Mouse (Mus musculus) CH12.LX (cell line): ENCODE results near the gene Psip1. TPM values are rescaled to one million over a fixed set of nuclear protein-coding genes. Genes with fewer than 3 reads are reported as not detected.

Experiments
- DNase-seq: peaks from one replicate; pipeline ENCODE4 v3.0.0-alpha.2; 2013; ENCODE audit errors: extremely low read depth
- H3K27ac ChIP-seq: 2 replicates; pipeline ENCODE4 v1.5.1; 2012; ENCODE audit warnings: low read depth, mild to moderate bottlenecking, control low read depth, moderate library complexity; ENCODE audit not compliant: insufficient read depth
- H3K27me3 ChIP-seq: replicated peaks from 2 replicates; pipeline ENCODE3; 2012; ENCODE audit warnings: inconsistent platforms
- H3K36me3 ChIP-seq, 2 experiments: replicated peaks in 1 of 2; 2 replicates each; pipeline versions ENCODE3 to v1.6.1; 2012; ENCODE audit warnings: inconsistent platforms in 1 of 2, low read length in 1 of 2, mild to moderate bottlenecking in 1 of 2, mixed read lengths in 1 of 2, moderate library complexity in 1 of 2; ENCODE audit not compliant: control insufficient read depth in 1 of 2, insufficient read depth in 1 of 2
- H3K4me1 ChIP-seq, 2 experiments: 2 replicates each; pipeline ENCODE4 v1.6.1; 2012; ENCODE audit warnings: inconsistent platforms in 1 of 2, moderate library complexity in 1 of 2; ENCODE audit not compliant: insufficient read depth in 2 of 2, control insufficient read depth in 1 of 2
- H3K4me2 ChIP-seq: 2 replicates; pipeline ENCODE4 v1.6.1; 2012; ENCODE audit warnings: low read depth, mild to moderate bottlenecking, control low read depth; ENCODE audit not compliant: poor library complexity, insufficient read depth, severe bottlenecking
- H3K4me3 ChIP-seq, 3 experiments: fragments of 150-350 bp in 1 of 3; sonication (generic) in 1 of 3; replicated peaks in 1 of 3; 2 replicates each; pipeline versions ENCODE3 to v1.5.1; 2011 to 2012; ENCODE audit warnings: low read depth in 2 of 3, low read length in 2 of 3, mild to moderate bottlenecking in 2 of 3, moderate library complexity in 2 of 3, control low read depth in 1 of 3, improper control_type of control experiment in 1 of 3, inconsistent platforms in 1 of 3, mixed read lengths in 1 of 3; ENCODE audit not compliant: poor library complexity in 1 of 3
- H3K79me2 ChIP-seq: replicated peaks from 2 replicates; pipeline ENCODE4 v1.6.1; 2012; ENCODE audit warnings: mild to moderate bottlenecking, moderate library complexity; ENCODE audit not compliant: control insufficient read depth, poor library complexity, insufficient read depth, severe bottlenecking; ENCODE audit errors: extremely low read depth
- H3K9ac ChIP-seq: 2 replicates; pipeline ENCODE4 v1.6.1; 2012; ENCODE audit warnings: low read depth, mild to moderate bottlenecking, control low read depth, moderate library complexity; ENCODE audit not compliant: insufficient read depth
- H3K9me3 ChIP-seq: replicated peaks from 2 replicates; pipeline ENCODE3; 2012; ENCODE audit warnings: low read length, inconsistent platforms, mixed read lengths
- BHLHE40 ChIP-seq: IDR thresholded peaks from 2 replicates; pipeline ENCODE4 v1.6.1; 2011; ENCODE audit warnings: mild to moderate bottlenecking, low read depth, low read length, improper control_type of control experiment
- CHD1 ChIP-seq: IDR thresholded peaks from 2 replicates; pipeline ENCODE4 v1.6.1; 2012; ENCODE audit warnings: low read depth, low read length, improper control_type of control experiment, inconsistent platforms
- CHD2 ChIP-seq: IDR thresholded peaks from 2 replicates; pipeline ENCODE4 v1.6.1; 2011; ENCODE audit warnings: low read length, improper control_type of control experiment
- ELF1 ChIP-seq: IDR thresholded peaks from 2 replicates; pipeline ENCODE4 v1.6.1; 2014; ENCODE audit warnings: low read depth, mild to moderate bottlenecking, inconsistent platforms, low read length, improper control_type of control experiment
- EP300 ChIP-seq: IDR thresholded peaks from 2 replicates; pipeline ENCODE4 v1.6.1; 2011; ENCODE audit warnings: low read length, improper control_type of control experiment
- ETS1 ChIP-seq: conservative IDR thresholded peaks from 2 replicates; pipeline ENCODE4 v1.6.1; 2012; ENCODE audit warnings: low read depth, mild to moderate bottlenecking, inconsistent platforms, low read length, improper control_type of control experiment, moderate library complexity
- GABPA ChIP-seq: IDR thresholded peaks from 2 replicates; pipeline ENCODE4 v1.6.1; 2012; ENCODE audit warnings: low read depth, low read length, improper control_type of control experiment, inconsistent platforms; ENCODE audit not compliant: insufficient replicate concordance
- HCFC1 ChIP-seq: IDR thresholded peaks from 2 replicates; pipeline ENCODE4 v1.6.1; 2012; ENCODE audit warnings: low read depth, mild to moderate bottlenecking, inconsistent platforms, low read length, improper control_type of control experiment
- KAT2A ChIP-seq: IDR thresholded peaks from 2 replicates; pipeline ENCODE4 v1.6.1; 2012; ENCODE audit warnings: low read length, improper control_type of control experiment, inconsistent platforms; ENCODE audit not compliant: insufficient replicate concordance
- MAX ChIP-seq: IDR thresholded peaks from 2 replicates; pipeline ENCODE4 v1.6.1; 2011; ENCODE audit warnings: low read length, improper control_type of control experiment
- MEF2A ChIP-seq: IDR thresholded peaks from 2 replicates; pipeline ENCODE4 v1.6.1; 2014; ENCODE audit warnings: low read depth, mild to moderate bottlenecking, inconsistent platforms, low read length, improper control_type of control experiment, borderline replicate concordance
- MXI1 ChIP-seq: IDR thresholded peaks from 2 replicates; pipeline ENCODE4 v1.6.1; 2011; ENCODE audit warnings: mild to moderate bottlenecking, low read depth, low read length, improper control_type of control experiment
- MYC ChIP-seq: IDR thresholded peaks from 2 replicates; pipeline ENCODE4 v1.6.1; 2011; ENCODE audit warnings: low read depth, mild to moderate bottlenecking, improper control_type of control experiment, low read length
- NRF1 ChIP-seq: IDR thresholded peaks from 2 replicates; pipeline ENCODE4 v1.6.1; 2014; ENCODE audit warnings: low read depth, mild to moderate bottlenecking, inconsistent platforms, low read length, improper control_type of control experiment, moderate library complexity
- PAX5 ChIP-seq: IDR thresholded peaks from 2 replicates; pipeline ENCODE4 v1.6.1; 2012; ENCODE audit warnings: low read length, inconsistent platforms, mixed read lengths
- POLR2A ChIP-seq: IDR thresholded peaks from 2 replicates; pipeline ENCODE4 v1.6.1; 2011; ENCODE audit warnings: low read depth, mild to moderate bottlenecking, improper control_type of control experiment, low read length
- RAD21 ChIP-seq: IDR thresholded peaks from 2 replicates; pipeline ENCODE4 v1.6.1; 2011; ENCODE audit warnings: low read depth, mild to moderate bottlenecking, low read length, improper control_type of control experiment, moderate library complexity
- SIN3A ChIP-seq: IDR thresholded peaks from 2 replicates; pipeline ENCODE4 v1.6.1; 2012; ENCODE audit warnings: low read length, improper control_type of control experiment, inconsistent platforms
- TBP ChIP-seq: conservative IDR thresholded peaks from 2 replicates; pipeline ENCODE4 v1.6.1; 2011; ENCODE audit warnings: low read depth, low read length, improper control_type of control experiment
- UBTF ChIP-seq: IDR thresholded peaks from 2 replicates; pipeline ENCODE4 v1.6.1; 2012; ENCODE audit warnings: low read depth, mild to moderate bottlenecking, inconsistent platforms, low read length, improper control_type of control experiment, moderate library complexity
- ZC3H11A ChIP-seq: IDR thresholded peaks from 2 replicates; pipeline ENCODE4 v1.6.1; 2012; ENCODE audit warnings: low read depth, mild to moderate bottlenecking, inconsistent platforms, low read length, improper control_type of control experiment
- ZKSCAN1 ChIP-seq: IDR thresholded peaks from 2 replicates; pipeline ENCODE4 v1.6.1; 2012; ENCODE audit warnings: low read depth, inconsistent platforms, low read length, improper control_type of control experiment, borderline replicate concordance
- dilution Hi-C: fragments of 300-500 bp; cut with MboI; formaldehyde crosslinking; loops from 2 replicates; pipeline ENCODE4 v1.14.3; 2020; ENCODE audit warnings: low sequenced_read_pairs; ENCODE audit not compliant: extremely low pct_unique_long_range_greater_than_20kb, extremely low pct_ligation_motif_present
- in situ Hi-C: fragments of 300-500 bp; cut with MboI; formaldehyde crosslinking; loops from 3 replicates; pipeline ENCODE4 v1.14.3; 2019; ENCODE audit warnings: low sequenced_read_pairs, low pct_ligation_motif_present, low pct_unique_long_range_greater_than_20kb, mixed read lengths
- polyA plus RNA-seq: library from polyadenylated mRNA; unstranded; fragments of >175 nt; gene quantifications from 2 replicates; pipeline ENCODE4 v1.2.1, GENCODE M21; 2012; ENCODE audit warnings: low read depth; ENCODE audit not compliant: insufficient read length
- total RNA-seq, 2 experiments: library from RNA; depleted of rRNA; stranded (reverse); fragments of 300-350 nt in 1 of 2; fragments of >200 nt in 1 of 2; gene quantifications; 2 replicates each; pipeline ENCODE4 v1.2.3; 2012 to 2014

Gene Psip1
- total and polyA plus RNA-seq, 3 experiments, result 61.7 to 157 (median 107) TPM

DNA sequence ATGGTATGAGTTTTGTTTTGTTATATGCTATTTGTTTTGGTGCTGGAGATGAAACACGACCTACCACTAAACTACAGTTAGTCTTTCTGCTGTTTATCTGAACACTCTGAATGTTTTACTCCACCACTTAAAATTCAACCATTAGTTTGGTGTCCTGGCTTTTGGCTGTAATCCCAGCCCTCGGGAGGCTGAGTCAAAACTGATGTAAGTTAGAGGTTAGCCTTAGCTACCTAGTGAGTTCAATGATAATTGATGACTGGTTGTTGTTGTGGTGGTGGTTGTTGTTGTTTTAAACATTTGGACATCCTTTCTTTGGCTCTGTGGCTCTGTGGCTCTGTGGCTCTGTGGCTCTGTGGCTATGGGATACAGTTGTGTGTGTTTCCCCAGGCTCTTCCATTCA, 67.5 kb downstream of the Psip1 start:
- Histone ChIP-seq H3K27me3 (no peaks in the 10 kb centered on the region), H3K4me1 (peaks cover 0 to 28% of the 10 kb centered on the region in 2 experiments; a peak in 2 of 4 replicates), H3K4me2 (peak overlapping the region; percentile 97), H3K36me3 (peaks cover 11 to 18% of the 10 kb centered on the region in 2 experiments), H3K27ac (no peak overlapping the region), H3K9me3 (peaks cover 3% of the 10 kb centered on the region), H3K79me2 (peaks cover 24% of the 10 kb centered on the region), H3K4me3 (peak overlapping the region; percentile 67 to 99 (median 98)), H3K9ac (peak overlapping the region; percentile 80; the same call in 1 of the 2 replicates)
- no peak for DNase-seq
- TF ChIP-seq ELF1, result 0 out of 2 replicates have a peak, but pooled peaks have one; percentile 9
- no peak for TF ChIP-seq PAX5
- no peak for TF ChIP-seq KAT2A
- no peak for TF ChIP-seq TBP
- TF ChIP-seq ZC3H11A, result no peak
- in situ Hi-C loops, result no loop called here
- dilution Hi-C loops, result no loop called here

DNA sequence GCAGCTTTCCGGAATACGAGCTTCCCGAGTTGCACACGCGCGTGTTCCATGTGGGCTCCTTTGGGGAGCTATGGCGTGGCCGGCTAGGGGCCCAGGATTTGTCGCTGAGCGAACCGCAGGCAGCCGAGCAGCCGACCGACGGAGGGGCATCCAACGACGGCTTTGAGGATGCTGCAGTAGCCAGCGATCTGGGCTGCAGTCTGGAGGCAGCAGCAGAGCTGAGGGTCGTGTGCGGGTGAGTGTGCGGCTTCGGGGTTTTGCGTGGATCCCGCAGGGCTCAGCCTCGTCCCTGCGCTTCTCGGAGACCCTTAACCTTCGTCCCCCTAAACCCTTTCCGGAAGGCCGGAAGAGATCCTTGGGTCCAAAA, 68.5 kb downstream of the Psip1 start:
- Histone ChIP-seq H3K4me3 (peak overlapping the region; percentile 67 to 99 (median 98)), H3K27ac (peak overlapping the region; percentile 23; the same call in 1 of the 2 replicates), H3K9me3 (peaks cover 3% of the 10 kb centered on the region), H3K9ac (peak overlapping the region; percentile 80), H3K36me3 (peaks cover 3 to 8% of the 10 kb centered on the region in 2 experiments), H3K27me3 (no peaks in the 10 kb centered on the region), H3K79me2 (peaks cover 24% of the 10 kb centered on the region), H3K4me1 (peaks cover 0 to 28% of the 10 kb centered on the region in 2 experiments; a peak in 2 of 4 replicates), H3K4me2 (peak overlapping the region; percentile 97; the same call in 1 of the 2 replicates)
- TF ChIP-seq UBTF (0 out of 2 replicates have a peak, but pooled peaks have one; percentile 65), EP300 (no peak), ELF1 (no peak), BHLHE40 (no peak), RAD21 (no peak), MXI1 (no peak), SIN3A (peak; percentile 12; the same call in 1 of the 2 replicates), CHD1 (no peak)
- in situ Hi-C loops, result no loop called here
- no peak for DNase-seq
- dilution Hi-C loops, result no loop called here

DNA sequence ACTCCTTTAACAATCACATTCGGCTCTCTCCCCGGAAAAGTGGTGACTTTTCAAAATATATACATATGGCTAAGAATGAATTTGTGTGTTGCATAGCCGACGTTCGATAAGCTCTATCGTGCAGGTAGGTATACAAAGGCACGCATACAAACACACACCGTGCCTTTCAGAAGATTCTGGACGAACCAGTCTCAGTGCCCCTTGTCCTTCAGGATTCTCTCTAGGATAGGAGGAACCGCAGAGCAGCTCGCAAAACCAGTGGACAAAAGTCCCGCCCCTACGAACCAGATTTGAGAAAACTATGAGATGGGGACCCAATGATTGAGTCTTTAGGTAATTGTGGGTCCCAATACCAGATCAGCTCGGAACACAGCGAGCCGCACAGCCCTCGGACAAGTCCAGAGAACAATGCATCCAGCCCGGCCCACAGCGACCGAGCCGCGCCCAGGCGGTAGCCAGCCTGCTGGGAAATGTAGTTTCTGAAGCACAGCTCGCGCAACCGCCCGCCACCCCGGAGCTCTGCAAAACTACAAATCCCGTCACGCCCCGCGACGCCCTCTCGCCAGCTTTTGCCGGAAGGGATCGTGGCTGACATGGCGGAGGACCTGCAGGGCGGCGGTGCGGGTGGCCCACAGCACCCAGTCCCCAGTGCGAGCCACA, 69.0 kb downstream of the Psip1 start, which contains the start of gene Snapc3:
TSS of gene Snapc3 (plus strand) at position 565 of the 660 bp plus-strand sequence.
- peak within 1 kb of the TSS; percentile 23; the same call in 1 of the 2 replicates for H3K27ac ChIP-seq
- dilution Hi-C loops, result no loop called here
- H3K4me2 ChIP-seq, result peak within 1 kb of the TSS; percentile 98
- H3K27me3 ChIP-seq, result no peaks in the 10 kb centered on the region
- peaks cover 24% of the 10 kb centered on the region for H3K79me2 ChIP-seq
- peaks cover 0 to 7% of the 10 kb centered on the region in 2 experiments for H3K36me3 ChIP-seq
- H3K9me3 ChIP-seq, result peaks cover 3% of the 10 kb centered on the region
- peak within 1 kb of the TSS; percentile 81 for H3K9ac ChIP-seq
- peaks cover 0 to 27% of the 10 kb centered on the region in 2 experiments; a peak in 2 of 4 replicates for H3K4me1 ChIP-seq
- DNase-seq, result peak; percentile 91
- H3K4me3 ChIP-seq, result peak within 1 kb of the TSS; percentile 67 to 99 (median 98)
- in situ Hi-C loops, result no loop called here
- TF ChIP-seq MAX (peak; percentile 65), ZC3H11A (no peak), RAD21 (no peak), POLR2A (peak; percentile 79), MYC (no peak), CHD1 (no peak), SIN3A (peak; percentile 85; the same call in 1 of the 2 replicates), GABPA (peak; percentile 63; the same call in 1 of the 2 replicates), MEF2A (0 out of 2 replicates have a peak, but pooled peaks have one; percentile 49), ETS1 (no peak), ZKSCAN1 (no peak), NRF1 (peak; percentile 71), HCFC1 (peak; percentile 96), ELF1 (peak; percentile 93), EP300 (no peak), TBP (0 out of 2 replicates have a peak, but pooled peaks have one; percentile 53), MXI1 (no peak), CHD2 (no peak)
